Mouse (Mus musculus) left cerebral cortex, postnatal 14 days (tissue): ENCODE measurements around the gene Mylpf. TPM values are rescaled to one million over a fixed set of nuclear protein-coding genes. Genes with fewer than 3 reads are reported as not detected.

Experiments
- DNase-seq, 2 experiments: peaks; one replicate each; pipeline ENCODE4 v3.0.0; 2021 to 2022; ENCODE audit warnings: low spot score in 2 of 2, mixed read lengths in 1 of 2
- intact Hi-C: fragments of 180-260 bp; cut with DNase I; formaldehyde crosslinking; loops from one replicate; pipeline ENCODE4 v1.15.1; 2025
- total RNA-seq, 2 experiments: library from RNA; stranded (reverse); gene quantifications; 2 replicates each; pipeline ENCODE4 v1.2.3; 2021

Mylpf gene
- total RNA-seq, 2 experiments from 2014 or later = 1.7 to 4.2 TPM

- intact Hi-C loops = no loop called here
- DNase-seq = no peak
These were observed 44.7 kb downstream of the Mylpf start for GRCm38 (mm10) chr7:127253341-127253740.

DNA sequence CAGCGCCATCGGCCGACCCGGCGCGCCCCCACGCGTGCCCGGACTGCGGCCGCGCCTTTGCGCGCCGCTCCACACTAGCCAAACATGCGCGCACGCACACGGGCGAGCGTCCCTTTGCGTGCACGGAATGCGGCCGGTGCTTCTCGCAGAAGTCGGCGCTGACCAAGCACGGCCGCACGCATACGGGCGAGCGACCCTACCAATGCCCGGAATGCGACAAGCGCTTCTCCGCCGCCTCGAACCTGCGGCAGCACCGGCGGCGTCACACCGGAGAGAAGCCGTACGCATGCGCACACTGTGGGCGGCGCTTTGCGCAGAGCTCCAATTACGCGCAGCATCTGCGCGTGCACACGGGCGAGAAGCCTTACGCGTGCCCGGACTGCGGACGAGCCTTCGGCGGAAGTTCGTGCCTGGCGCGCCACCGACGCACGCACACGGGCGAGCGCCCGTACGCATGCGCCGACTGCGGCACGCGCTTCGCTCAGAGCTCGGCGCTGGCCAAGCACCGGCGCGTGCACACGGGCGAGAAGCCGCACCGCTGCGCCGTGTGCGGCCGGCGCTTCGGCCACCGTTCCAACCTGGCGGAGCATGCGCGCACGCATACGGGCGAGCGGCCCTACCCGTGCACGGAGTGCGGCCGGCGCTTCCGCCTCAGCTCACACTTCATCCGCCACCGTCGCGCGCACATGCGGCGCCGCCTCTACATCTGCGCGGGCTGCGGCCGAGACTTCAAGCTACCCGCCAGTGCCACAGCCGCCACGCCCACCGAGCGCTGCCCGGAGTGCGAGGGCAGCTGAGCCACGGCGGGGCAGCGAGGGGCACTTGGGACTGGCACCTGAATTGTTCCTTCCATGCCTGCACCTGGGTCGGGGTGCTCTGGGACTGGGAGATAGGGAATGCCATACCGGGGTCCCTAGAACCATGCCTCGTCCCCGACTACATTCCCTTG lies 45.4 kb downstream of the Mylpf start:
- intact Hi-C loops = no loop called here
- peak; percentile 96 to 97 for DNase-seq

DNA sequence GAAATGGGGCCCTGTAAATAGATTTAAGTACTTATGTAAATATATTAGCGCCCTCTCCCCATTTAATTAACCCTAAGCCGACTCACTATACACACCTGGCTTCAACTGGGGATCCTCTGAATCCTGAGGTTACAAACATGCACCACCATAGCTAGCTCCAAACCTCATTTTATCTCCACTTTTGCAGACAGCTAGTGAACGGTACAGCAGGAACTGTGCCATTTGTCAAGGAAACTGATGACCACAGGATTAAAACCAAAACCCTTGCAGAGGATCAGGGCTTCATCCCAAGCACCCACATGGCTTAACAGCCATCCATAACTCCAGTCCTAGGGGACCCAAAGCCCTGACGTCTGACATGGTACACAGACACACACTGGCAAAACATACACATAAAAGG lies 46.3 kb downstream of the Mylpf start:
- intact Hi-C loops = no loop called here

GRCm38 (mm10) chr7:127255965-127256364 lies 47.3 kb downstream of the Mylpf start:
- DNase-seq = no peak
- intact Hi-C loops = no loop called here

More for the DNA sequence above, 46.3 kb downstream of the Mylpf start:
- no peak for DNase-seq

- peak in 1 of 2 experiments; percentile 55 for DNase-seq
- intact Hi-C loops = no loop called here
These were observed 47.8 kb downstream of the Mylpf start for GRCm38 (mm10) chr7:127256518-127256917.

- DNase-seq = no peak
- intact Hi-C loops = no loop called here
These were observed 50.7 kb downstream of the Mylpf start for GRCm38 (mm10) chr7:127259186-127259905.

- intact Hi-C loops = loop anchor here (5.0 kb wide), 1 partner anchor 217 kb away; the partner anchor contains the start of gene Fbrs
- peak; percentile 98 to 99 for DNase-seq
These were observed 51.8 kb downstream of the Mylpf start, which contains the start of gene Dctpp1 for GRCm38 (mm10) chr7:127260309-127261111. TSS of gene Dctpp1 (minus strand) at chr7:127260709.

- intact Hi-C loops = loop anchor here (5.0 kb wide), 1 partner anchor 215 kb away; the partner anchor contains the start of gene Fbrs
- no peak for DNase-seq
These were observed 53.7 kb downstream of the Mylpf start for GRCm38 (mm10) chr7:127262218-127262961.

- intact Hi-C loops = loop anchor here (5.0 kb wide), 1 partner anchor 214 kb away; the partner anchor contains the start of gene Fbrs
- no peak for DNase-seq
These were observed 54.8 kb downstream of the Mylpf start for GRCm38 (mm10) chr7:127263526-127263925.

Other genes with a start within 250 kb of the Mylpf start
- 100 to 1,000 TPM; 187 to 196 TPM for gene Cdipt, start 233.0 kb upstream of the Mylpf start, total RNA-seq
- gene Cdiptos, start 232.8 kb upstream of the Mylpf start, total RNA-seq = under 1 TPM in 1 of 2 experiments, not detected in 1; 0.42 TPM
- gene Mvp, start 194.3 kb upstream of the Mylpf start, total RNA-seq = 1 to 10 TPM; 4.9 to 5.1 TPM
- not detected for gene Pagr1b, start 192.4 kb upstream of the Mylpf start, total RNA-seq
- 10 to 100 TPM; 14.5 to 19.3 TPM for gene Pagr1a, start 191.5 kb upstream of the Mylpf start, total RNA-seq
- 10 to 100 TPM; 33.6 to 43.7 TPM for gene Gm42742, start 187.8 kb upstream of the Mylpf start, total RNA-seq
- gene Prrt2, start 187.7 kb upstream of the Mylpf start, total RNA-seq = 100 to 1,000 TPM; 165 to 186 TPM
- gene Maz, start 181.9 kb upstream of the Mylpf start, total RNA-seq = 100 to 1,000 TPM; 260 to 271 TPM
- 10 to 100 TPM in 1 of 2 experiments, 1 to 10 TPM in 1; 9.6 to 10.4 TPM for gene Kif22, start 166.4 kb upstream of the Mylpf start, total RNA-seq
- not detected for gene Zg16, start 121.6 kb upstream of the Mylpf start, total RNA-seq
- 1 to 10 TPM; 1.3 to 1.6 TPM for gene AI467606, start 117.5 kb upstream of the Mylpf start, total RNA-seq
- under 1 TPM in 1 of 2 experiments, not detected in 1; 0.25 TPM for gene Qprt, start 86.7 kb upstream of the Mylpf start, total RNA-seq
- under 1 TPM in 1 of 2 experiments, not detected in 1; 0.11 TPM for gene Spn, start 71.1 kb upstream of the Mylpf start, total RNA-seq
- gene Cd2bp2, start 12.8 kb upstream of the Mylpf start, total RNA-seq = 10 to 100 TPM; 73.9 to 84.5 TPM
- gene Tbc1d10b, start 422 bp upstream of the Mylpf start, total RNA-seq = 10 to 100 TPM; 82.8 to 83.9 TPM
- gene Zfp553, start 24.2 kb downstream of the Mylpf start, total RNA-seq = 10 to 100 TPM; 17.7 to 19.2 TPM
- 1 to 10 TPM; 5.9 to 6.3 TPM for gene Sept1, start 24.2 kb downstream of the Mylpf start, total RNA-seq
- gene Zfp771, start 35.4 kb downstream of the Mylpf start, total RNA-seq = 10 to 100 TPM; 62.0 to 63.9 TPM
- gene Dctpp1, start 51.8 kb downstream of the Mylpf start, total RNA-seq = 10 to 100 TPM; 32.1 to 38.3 TPM
- gene Sephs2, start 65.2 kb downstream of the Mylpf start, total RNA-seq = 10 to 100 TPM; 45.9 to 50.3 TPM
- under 1 TPM; 0.59 to 0.72 TPM for gene Itgal, start 87.4 kb downstream of the Mylpf start, total RNA-seq
- gene Zfp768, start 136.7 kb downstream of the Mylpf start, total RNA-seq = 10 to 100 TPM; 10.9 to 13.0 TPM
- 1 to 10 TPM; 5.4 to 7.8 TPM for gene Zfp747, start 167.2 kb downstream of the Mylpf start, total RNA-seq
- 1 to 10 TPM; 2.7 to 2.8 TPM for gene 9130019O22Rik, start 178.3 kb downstream of the Mylpf start, total RNA-seq
- 1 to 10 TPM; 6.2 to 6.8 TPM for gene E430018J23Rik, start 184.7 kb downstream of the Mylpf start, total RNA-seq
- 1 to 10 TPM; 2.9 to 4.1 TPM for gene Zfp764, start 197.9 kb downstream of the Mylpf start, total RNA-seq
- 10 to 100 TPM; 11.4 to 11.7 TPM for gene Zfp688, start 213.2 kb downstream of the Mylpf start, total RNA-seq
- gene Zfp689, start 240.3 kb downstream of the Mylpf start, total RNA-seq = 1 to 10 TPM; 5.4 to 7.9 TPM